Mouse (Mus musculus): Measurements from ENCODE around the gene Tbc1d2.

DNA sequence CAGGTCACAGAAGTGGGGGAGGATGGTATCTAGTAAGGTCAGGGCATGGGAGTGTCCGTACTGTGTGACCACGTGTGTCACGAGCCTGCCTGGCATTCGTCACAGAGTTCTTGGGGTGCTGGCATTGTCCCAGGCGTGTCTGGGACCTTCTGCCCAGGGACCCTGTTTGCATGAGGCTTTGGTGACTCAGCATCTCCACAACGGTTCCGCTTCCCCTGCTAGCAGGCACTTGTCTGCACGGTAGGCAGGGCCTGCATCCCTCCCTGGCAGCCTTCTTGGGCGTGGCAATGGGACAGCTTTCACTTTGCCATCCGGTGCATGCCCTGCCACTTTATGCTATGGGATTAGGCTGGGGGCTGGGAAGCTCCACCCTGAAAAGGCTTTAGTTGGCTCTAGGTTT, 86.2 kb downstream of the Tbc1d2 start:
- no peak for TF ChIP-seq CTCF (IDR thresholded peaks at IDR 0.05; ENCODE audit: extremely low read depth, insufficient read length, insufficient replicate concordance, low read depth, low read length)
- no peak for TF ChIP-seq POLR2A (IDR thresholded peaks at IDR 0.05; ENCODE audit: low read depth, low read length)
